Mouse (Mus musculus) 3T3-L1 (cell line): ENCODE data around the gene Skint11.
"Not testable (repeated sequence)": the region's sequence is repeated elsewhere in the genome, so short reads cannot be mapped to it uniquely, and the experiment has no call there.

ENCODE experiments used
- DNase-seq: peaks from one replicate; pipeline ENCODE4 v3.0.0-alpha.2; 2015; ENCODE audit warnings: low read depth, low spot score

Gene Skint11

GRCm38 (mm10) chr4:114163084-114163483 lies at the start of gene Skint11:
TSS of gene Skint11 (plus strand) at chr4:114163384.
- no peak for DNase-seq

GRCm38 (mm10) chr4:114161149-114161548 lies 2.0 kb upstream of the Skint11 start:
- no peak for DNase-seq

- not testable (repeated sequence) for DNase-seq
Measured at GRCm38 (mm10) chr4:114172898-114173297, 9.7 kb downstream of the Skint11 start.

- DNase-seq, result not testable (repeated sequence)
Measured at GRCm38 (mm10) chr4:114256906-114257305, 93.7 kb downstream of the Skint11 start.
